Mouse (Mus musculus) lung, adult 2 months (tissue): Measurements from ENCODE around the gene Pgs1.

ENCODE experiments used
- CTCF ChIP-seq: fragments of 200-500 bp; IDR thresholded peaks from 2 replicates; pipeline ENCODE4 v1.5.1; 2011; ENCODE audit warnings: mild to moderate bottlenecking, low read length, control low read depth; ENCODE audit not compliant: insufficient read depth
- POLR2A ChIP-seq: fragments of 200-500 bp; IDR thresholded peaks from 2 replicates; pipeline ENCODE4 v1.6.1; 2011; ENCODE audit warnings: low read depth, mild to moderate bottlenecking, control low read depth, low read length, borderline replicate concordance; ENCODE audit errors: extremely low read depth

- no peak for TF ChIP-seq POLR2A
- TF ChIP-seq CTCF, result no peak
These were observed 12.3 kb downstream of the Pgs1 start for GRCm38 (mm10) chr11:117998356-117998755.
